Mouse (Mus musculus) stomach, embryonic 16.5 days (tissue): Measurements from ENCODE around the gene Samd7. TPM values are rescaled to one million over a fixed set of nuclear protein-coding genes. Genes with fewer than 3 reads are reported as not detected.

Experiments used
- ATAC-seq: fragments of 200-750 bp; cut with Nextera tagmentation; 2 replicates; pipeline ENCODE4 v1.8.0; 2017; ENCODE audit warnings: moderate number of reproducible peaks, moderate TSS enrichment; ENCODE audit not compliant: insufficient read depth, low FRiP score
- H3K27ac ChIP-seq: fragments of 300-500 bp; sonication (generic); 2 replicates; pipeline ENCODE4 v1.5.1; 2014; ENCODE audit warnings: low read length
- H3K27me3 ChIP-seq: fragments of 300-500 bp; sonication (generic); 2 replicates; pipeline ENCODE4 v1.6.1; 2014; ENCODE audit warnings: low read length, control low read depth, mixed read lengths; ENCODE audit not compliant: control insufficient read depth, insufficient read depth
- H3K36me3 ChIP-seq: fragments of 300-500 bp; sonication (generic); 2 replicates; pipeline ENCODE4 v1.6.1; 2014; ENCODE audit warnings: low read length; ENCODE audit not compliant: control insufficient read depth, insufficient read depth
- H3K4me1 ChIP-seq: fragments of 300-500 bp; sonication (generic); 2 replicates; pipeline ENCODE4 v1.6.1; 2014; ENCODE audit warnings: low read length, control low read depth, mixed read lengths; ENCODE audit not compliant: control insufficient read depth, insufficient read depth
- H3K4me2 ChIP-seq: fragments of 300-500 bp; sonication (generic); 2 replicates; pipeline ENCODE4 v1.6.1; 2014; ENCODE audit warnings: low read depth, low read length, mixed read lengths
- H3K4me3 ChIP-seq: fragments of 300-500 bp; sonication (generic); replicated peaks from 2 replicates; pipeline ENCODE4 v1.5.1; 2014; ENCODE audit warnings: mild to moderate bottlenecking, low read length
- H3K9ac ChIP-seq: fragments of 300-500 bp; sonication (generic); 2 replicates; pipeline ENCODE4 v1.6.1; 2014; ENCODE audit warnings: low read length
- H3K9me3 ChIP-seq: fragments of 300-500 bp; sonication (generic); replicated peaks from 2 replicates; pipeline ENCODE4 v1.6.1; 2016; ENCODE audit warnings: low read length, control low read depth; ENCODE audit not compliant: control insufficient read depth
- WGBS: fragments of 180-500 bp; shearing (Covaris S2); extraction: QIAGEN DNeasy Blood & Tissue Kit; methylation state at CpG from one replicate; pipeline ENCODE4 v1.1.7; 2014; 5-methylcytosine and 5-hydroxymethylcytosine counted together
- polyA plus RNA-seq: library from polyadenylated mRNA; unstranded; fragments of >200 nt; fragmentation: Nextera tagmentation; extraction: Ambion mirVana; gene quantifications from 2 replicates; pipeline ENCODE4 v1.2.1, GENCODE M21; 2015

Gene Samd7
- polyA plus RNA-seq, 1 experiment from 2014 or later, result not detected

DNA sequence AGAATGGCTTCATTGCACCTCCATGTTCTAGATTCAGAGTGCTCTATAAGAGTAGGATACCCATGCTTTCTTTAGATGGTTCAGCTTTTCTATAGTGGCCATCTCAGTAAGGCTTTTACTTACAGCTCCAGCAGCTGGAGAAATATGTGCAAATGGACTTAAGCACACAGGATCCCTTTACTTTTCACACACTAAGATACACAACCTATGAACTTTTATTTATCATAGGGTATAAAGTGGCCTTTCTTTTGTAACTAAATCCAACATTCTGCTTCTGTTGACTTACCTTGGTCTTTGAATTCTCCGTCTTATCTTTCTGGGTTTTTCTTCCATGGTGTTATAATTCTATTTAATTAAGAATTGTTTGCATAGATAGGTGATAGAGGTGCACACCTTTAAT is 25.5 kb downstream of the Samd7 start:
- peak; percentile 60 for ATAC-seq

DNA sequence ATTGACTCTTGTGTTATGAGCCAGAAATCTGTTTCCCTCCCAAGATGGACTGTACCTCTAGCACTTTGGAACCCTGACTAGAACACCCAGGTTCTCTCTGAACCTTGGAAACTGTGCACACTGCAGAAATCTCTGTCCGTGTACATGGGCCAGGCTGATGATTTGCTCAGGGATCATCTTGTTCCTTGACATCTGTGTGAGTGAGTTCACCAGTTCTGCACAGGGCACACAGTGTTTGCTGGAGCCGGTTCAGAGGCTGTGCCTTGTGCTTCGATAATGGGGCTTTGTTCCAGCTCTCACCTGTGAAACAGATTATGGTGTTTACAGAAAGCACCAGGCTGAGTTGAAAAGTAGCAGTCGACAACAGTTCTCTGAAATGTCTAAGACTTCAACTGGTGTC is 26.5 kb downstream of the Samd7 start:
- ATAC-seq, result peak; percentile 72; the same call in 1 of the 2 replicates
- Histone ChIP-seq H3K9ac (no peak overlapping the region), H3K9me3 (no peaks in the 10 kb centered on the region), H3K27me3 (no peaks in the 10 kb centered on the region), H3K27ac (peak overlapping the region; percentile 60), H3K36me3 (no peaks in the 10 kb centered on the region), H3K4me2 (no peak overlapping the region), H3K4me1 (no peaks in the 10 kb centered on the region), H3K4me3 (no peak overlapping the region)
- 46% methylated on average over 4 of the region's 4 CpGs for WGBS

More for the DNA sequence above, 25.5 kb downstream of the Samd7 start:
- no peak overlapping the region for H3K4me2 ChIP-seq
- H3K27me3 ChIP-seq, result no peaks in the 10 kb centered on the region
- H3K4me3 ChIP-seq, result no peak overlapping the region
- H3K4me1 ChIP-seq, result no peaks in the 10 kb centered on the region
- WGBS, result 71% methylated on average over 1 of the region's 1 CpGs
- no peak overlapping the region for H3K27ac ChIP-seq
- no peaks in the 10 kb centered on the region for H3K9me3 ChIP-seq
- H3K9ac ChIP-seq, result no peak overlapping the region
- no peaks in the 10 kb centered on the region for H3K36me3 ChIP-seq

DNA sequence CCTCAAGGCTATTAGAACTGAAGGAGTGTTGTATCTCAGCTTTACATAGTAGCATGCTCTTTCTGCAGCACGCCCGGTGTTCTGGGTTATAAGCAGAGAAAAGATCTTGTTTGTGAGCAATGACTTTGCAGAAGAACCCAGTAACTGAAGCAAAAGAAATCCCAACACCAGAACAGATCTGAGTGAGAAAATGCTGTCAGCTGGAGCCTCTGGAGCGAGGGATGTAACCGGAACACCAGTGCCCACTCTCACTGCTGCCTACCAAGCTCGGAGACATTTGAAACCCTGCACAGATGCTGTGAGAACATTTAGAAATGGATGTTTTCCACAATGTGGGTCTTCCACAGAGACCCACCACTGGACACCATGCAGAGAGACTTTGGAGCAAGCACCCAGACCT is 28.6 kb downstream of the Samd7 start:
- WGBS, result 91% methylated on average over 5 of the region's 5 CpGs
- H3K4me3 ChIP-seq, result no peak overlapping the region
- no peaks in the 10 kb centered on the region for H3K27me3 ChIP-seq
- no peak for ATAC-seq
- H3K27ac ChIP-seq, result no peak overlapping the region
- H3K4me2 ChIP-seq, result no peak overlapping the region
- no peaks in the 10 kb centered on the region for H3K36me3 ChIP-seq
- H3K9me3 ChIP-seq, result no peaks in the 10 kb centered on the region
- no peaks in the 10 kb centered on the region for H3K4me1 ChIP-seq
- no peak overlapping the region for H3K9ac ChIP-seq

DNA sequence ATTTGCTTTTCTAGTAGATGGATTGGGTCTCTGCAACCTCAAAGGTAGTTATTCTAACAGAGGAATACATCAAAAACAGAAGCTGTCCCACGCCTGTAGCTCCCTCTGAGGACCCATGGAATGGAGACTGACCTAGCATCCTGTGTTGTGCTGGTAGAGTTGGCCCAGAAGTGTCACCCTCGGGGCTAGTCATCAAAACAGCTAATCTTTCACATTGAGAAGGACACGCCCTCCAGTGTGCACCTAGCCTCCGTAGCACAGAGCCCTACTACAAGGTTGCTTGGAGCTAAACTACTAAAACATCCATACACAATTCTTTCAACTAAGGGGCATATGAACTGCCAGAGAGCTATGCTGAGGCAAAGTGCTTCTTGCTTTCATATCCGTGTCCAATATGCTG is 31.9 kb downstream of the Samd7 start:
- ATAC-seq, result no peak
- H3K27me3 ChIP-seq, result no peaks in the 10 kb centered on the region
- H3K27ac ChIP-seq, result no peak overlapping the region
- H3K9me3 ChIP-seq, result no peaks in the 10 kb centered on the region
- no peaks in the 10 kb centered on the region for H3K4me1 ChIP-seq
- no peak overlapping the region for H3K9ac ChIP-seq
- H3K4me3 ChIP-seq, result no peak overlapping the region
- no peaks in the 10 kb centered on the region for H3K36me3 ChIP-seq
- 59% methylated on average over 5 of the region's 5 CpGs for WGBS
- H3K4me2 ChIP-seq, result no peak overlapping the region

DNA sequence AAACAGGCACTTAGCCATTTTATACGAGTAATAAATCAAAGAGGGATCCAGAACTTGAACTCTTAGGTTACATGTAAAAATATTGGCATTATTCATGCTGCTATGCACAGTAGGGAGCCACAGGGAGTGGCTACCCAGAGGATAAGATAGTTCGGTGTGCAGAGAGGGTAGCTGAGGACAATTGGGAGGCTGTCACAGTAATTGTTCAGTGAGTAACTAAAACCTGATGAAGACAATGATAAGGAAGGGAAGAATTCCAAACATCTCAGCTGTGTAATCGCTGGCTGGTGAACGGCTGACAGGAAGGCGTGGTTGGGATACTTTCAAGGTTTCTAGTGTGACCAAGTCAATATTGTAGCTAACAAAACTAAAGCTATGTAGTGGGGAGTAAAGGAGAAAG is 42.4 kb downstream of the Samd7 start:
- no peak for ATAC-seq
- Histone ChIP-seq H3K9ac (no peak overlapping the region; the same call in 1 of the 2 replicates), H3K36me3 (no peaks in the 10 kb centered on the region), H3K4me1 (no peaks in the 10 kb centered on the region), H3K4me2 (no peak overlapping the region), H3K9me3 (no peaks in the 10 kb centered on the region), H3K27me3 (no peaks in the 10 kb centered on the region), H3K27ac (no peak overlapping the region), H3K4me3 (no peak overlapping the region)
- 18% methylated on average over 5 of the region's 5 CpGs for WGBS

DNA sequence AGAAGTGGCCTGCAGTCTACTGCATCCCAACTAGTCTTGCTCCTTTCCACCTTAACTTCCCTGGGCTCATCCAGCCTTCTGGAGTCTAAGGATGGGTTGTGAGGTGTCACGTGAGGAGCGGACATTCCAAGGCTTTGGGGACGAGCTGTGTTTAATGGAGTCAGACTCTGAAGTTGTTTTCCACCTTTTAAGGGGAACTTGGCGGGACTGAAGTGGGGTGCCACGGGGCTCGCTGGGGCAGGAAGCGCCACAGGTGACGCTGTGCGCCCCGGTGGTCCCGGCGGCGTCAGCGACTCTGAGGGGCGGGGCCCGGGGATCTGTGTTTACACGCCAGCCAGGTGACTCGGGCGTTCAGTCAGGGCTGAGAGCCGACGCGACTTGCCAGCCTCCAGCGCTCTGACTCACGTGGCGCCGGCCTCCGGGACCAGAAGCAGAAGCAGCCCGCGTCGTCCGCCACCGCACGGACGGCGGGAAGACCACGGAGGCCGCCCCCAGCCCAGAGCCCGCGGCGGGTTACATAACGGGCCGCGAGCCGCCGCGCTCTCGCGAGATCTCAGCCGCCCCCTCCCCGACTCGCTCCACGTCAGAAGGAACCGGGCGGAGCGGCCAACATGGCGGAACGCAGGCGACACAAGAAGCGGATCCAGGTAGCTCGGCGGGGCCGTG is 46.8 kb downstream of the Samd7 start, which contains the start of gene Sec62:
Gene Sec62 (plus strand): TSS at position 139 of the 666 bp plus-strand sequence.
- Histone ChIP-seq H3K27ac (peak within 1 kb of the TSS; percentile 78), H3K4me1 (no peaks in the 10 kb centered on the region), H3K27me3 (no peaks in the 10 kb centered on the region), H3K36me3 (no peaks in the 10 kb centered on the region), H3K4me3 (peak within 1 kb of the TSS; percentile 97), H3K9me3 (no peaks in the 10 kb centered on the region), H3K9ac (peak within 1 kb of the TSS; percentile 98), H3K4me2 (peak within 1 kb of the TSS; percentile 80)
- 1% methylated on average over 62 of the region's 62 CpGs for WGBS
- ATAC-seq, result peak; percentile 95

DNA sequence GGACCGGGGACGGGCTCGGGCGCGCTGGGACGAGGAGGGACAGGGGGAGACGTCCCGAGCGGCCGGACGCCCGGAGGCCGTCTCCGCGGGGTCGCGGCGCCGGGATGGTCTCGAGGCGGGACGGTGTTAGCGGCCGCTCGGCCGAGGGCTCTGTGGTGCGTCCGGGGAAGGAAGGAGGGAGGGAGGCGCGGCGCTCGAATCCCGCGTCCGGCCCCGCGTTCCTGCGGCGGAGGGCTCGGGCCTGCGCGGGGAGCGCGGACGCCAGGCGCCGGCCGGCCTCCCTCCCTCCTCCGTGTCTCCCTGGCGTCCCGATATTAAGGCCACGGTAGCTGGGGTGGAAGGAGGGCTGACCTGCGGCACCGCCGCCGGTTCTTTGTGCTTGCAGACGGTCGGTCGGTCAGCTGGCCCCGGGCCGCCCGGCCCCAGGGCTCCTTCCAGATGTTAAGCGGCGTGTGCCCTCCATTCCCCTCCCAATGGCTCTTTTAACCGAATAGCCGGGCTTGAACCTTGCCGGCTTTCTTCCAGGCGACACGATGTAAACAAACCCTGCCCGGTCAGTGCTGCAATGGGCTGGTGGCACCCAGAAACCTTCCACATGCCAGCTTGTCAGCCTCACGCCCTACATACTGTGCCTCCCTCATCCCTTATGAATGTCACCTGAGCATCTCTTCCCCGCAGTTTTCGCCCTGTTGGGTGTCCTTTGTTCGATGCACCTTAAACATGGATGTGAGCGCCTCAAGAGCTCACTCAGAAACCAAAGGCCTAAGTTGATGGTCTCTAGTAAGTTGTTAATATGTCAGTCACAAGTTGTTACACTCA is 47.5 kb downstream of the Samd7 start:
- no peaks in the 10 kb centered on the region for H3K27me3 ChIP-seq
- WGBS, result under 1% methylated on average over 59 of the region's 75 CpGs
- H3K9ac ChIP-seq, result peak overlapping the region; percentile 98
- H3K27ac ChIP-seq, result peak overlapping the region; percentile 78
- no peaks in the 10 kb centered on the region for H3K36me3 ChIP-seq
- peak; percentile 81 for ATAC-seq
- no peaks in the 10 kb centered on the region for H3K4me1 ChIP-seq
- peak overlapping the region; percentile 80 for H3K4me2 ChIP-seq
- no peaks in the 10 kb centered on the region for H3K9me3 ChIP-seq
- H3K4me3 ChIP-seq, result peak overlapping the region; percentile 97

DNA sequence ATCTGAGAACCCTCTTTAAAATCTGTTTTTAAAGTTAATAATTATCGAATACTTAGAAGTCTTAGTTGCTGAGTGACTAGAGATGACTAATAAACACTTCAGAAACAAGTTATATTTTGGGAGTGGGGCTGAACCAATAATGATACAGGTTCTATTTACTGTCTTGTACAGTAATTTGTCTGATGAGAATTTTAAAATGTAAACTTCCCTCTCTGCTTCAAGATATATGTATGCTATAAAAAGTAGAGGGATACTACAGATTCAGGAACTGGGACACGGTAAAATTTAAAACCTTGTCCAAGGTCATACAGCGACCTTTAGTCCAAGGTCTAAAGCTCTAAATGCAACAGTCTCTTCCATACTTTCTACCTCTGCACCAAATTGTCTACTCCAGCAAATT is 56.1 kb downstream of the Samd7 start:
- Histone ChIP-seq H3K4me2 (no peak overlapping the region), H3K9ac (no peak overlapping the region), H3K27ac (no peak overlapping the region), H3K4me1 (no peaks in the 10 kb centered on the region), H3K9me3 (no peaks in the 10 kb centered on the region), H3K36me3 (0 out of 2 replicates have a peak, but pooled peaks cover 13% of the 10 kb centered on the region), H3K27me3 (no peaks in the 10 kb centered on the region), H3K4me3 (no peak overlapping the region)
- ATAC-seq, result no peak
- 89% methylated on average over 3 of the region's 3 CpGs for WGBS

DNA sequence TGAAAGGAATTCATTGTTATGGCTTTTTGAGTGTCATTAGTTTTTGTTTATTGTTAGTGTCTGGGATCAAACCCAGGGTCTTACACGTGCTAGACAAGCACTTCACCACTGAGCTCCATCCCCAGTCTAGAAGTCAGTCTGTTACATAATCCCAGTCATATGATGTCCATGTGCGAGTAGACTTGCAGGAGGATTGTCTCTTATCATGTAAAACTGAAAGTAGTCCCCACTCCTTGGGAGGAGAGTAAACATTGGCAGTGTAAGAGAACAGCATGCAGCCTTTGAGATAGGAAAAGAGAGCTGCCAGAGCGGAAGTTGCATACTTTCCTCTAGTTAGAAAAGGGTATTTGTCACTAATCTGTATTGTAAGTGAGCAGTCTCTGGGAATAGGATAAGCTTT is 66.8 kb downstream of the Samd7 start:
- 52% methylated on average over 3 of the region's 3 CpGs for WGBS
- Histone ChIP-seq H3K4me3 (no peak overlapping the region), H3K27me3 (no peaks in the 10 kb centered on the region), H3K4me1 (no peaks in the 10 kb centered on the region), H3K27ac (no peak overlapping the region), H3K36me3 (peaks cover 15% of the 10 kb centered on the region), H3K9ac (no peak overlapping the region), H3K4me2 (no peak overlapping the region), H3K9me3 (no peaks in the 10 kb centered on the region)
- ATAC-seq, result no peak
